Mouse (Mus musculus): Measurements from ENCODE around the gene Ercc1. TPM values are rescaled to one million over a fixed set of nuclear protein-coding genes. Genes with fewer than 3 reads are reported as not detected.

The Ercc1 gene
- polyA plus RNA-seq (2012; ENCODE audit: insufficient read depth, insufficient read length, missing spikeins) = 30.7 and 35.4 TPM in 2 replicates

- Histone ChIP-seq H3K4me1 (ENCODE audit: control insufficient read depth, insufficient read depth, low read length) (peaks cover 19% of the 10 kb centered on the region), H3K4me3 (ENCODE audit: insufficient read depth, low read length) (peak within 1 kb of the TSS; percentile 97), H3K27ac (ENCODE audit: insufficient read depth, low read depth, low read length) (peak within 1 kb of the TSS; percentile 43; the same call in 1 of the 2 replicates)
- TF ChIP-seq POLR2A (IDR thresholded peaks at IDR 0.05; ENCODE audit: borderline replicate concordance, low read depth, low read length) (no peak), CTCF (IDR thresholded peaks at IDR 0.05; ENCODE audit: low read depth, low read length) (no peak)
Observed at GRCm38 (mm10) chr7:19344237-19344847, at the start of gene Ercc1. TSS of gene Ercc1 (plus strand) at chr7:19344778.

- TF ChIP-seq POLR2A (IDR thresholded peaks at IDR 0.05; ENCODE audit: borderline replicate concordance, low read depth, low read length) (no peak), CTCF (IDR thresholded peaks at IDR 0.05; ENCODE audit: low read depth, low read length) (peak; percentile 75)
- Histone ChIP-seq H3K4me1 (ENCODE audit: control insufficient read depth, insufficient read depth, low read length) (0 out of 2 replicates have a peak, but pooled peaks cover 3% of the 10 kb centered on the region), H3K4me3 (ENCODE audit: insufficient read depth, low read length) (peak overlapping the region; percentile 82), H3K27ac (ENCODE audit: insufficient read depth, low read depth, low read length) (no peak overlapping the region)
Observed at GRCm38 (mm10) chr7:19295503-19296185, 48.9 kb upstream of the Ercc1 start.

- Histone ChIP-seq H3K27ac (ENCODE audit: insufficient read depth, low read depth, low read length) (no peak overlapping the region), H3K4me1 (ENCODE audit: control insufficient read depth, insufficient read depth, low read length) (peaks cover 9% of the 10 kb centered on the region), H3K4me3 (ENCODE audit: insufficient read depth, low read length) (no peak overlapping the region)
- TF ChIP-seq CTCF (IDR thresholded peaks at IDR 0.05; ENCODE audit: low read depth, low read length) (no peak), POLR2A (IDR thresholded peaks at IDR 0.05; ENCODE audit: borderline replicate concordance, low read depth, low read length) (no peak)
Observed at GRCm38 (mm10) chr7:19297034-19297433, 47.5 kb upstream of the Ercc1 start.

GRCm38 (mm10) chr7:19297794-19298193 is 46.8 kb upstream of the Ercc1 start:
- H3K27ac ChIP-seq (ENCODE audit: insufficient read depth, low read depth, low read length) = no peak overlapping the region
- no peak overlapping the region for H3K4me3 ChIP-seq (ENCODE audit: insufficient read depth, low read length)
- H3K4me1 ChIP-seq (ENCODE audit: control insufficient read depth, insufficient read depth, low read length) = peaks cover 9% of the 10 kb centered on the region
- TF ChIP-seq CTCF (IDR thresholded peaks at IDR 0.05; ENCODE audit: low read depth, low read length) (no peak), POLR2A (IDR thresholded peaks at IDR 0.05; ENCODE audit: borderline replicate concordance, low read depth, low read length) (no peak)

- H3K4me1 ChIP-seq (ENCODE audit: control insufficient read depth, insufficient read depth, low read length) = peaks cover 9% of the 10 kb centered on the region
- TF ChIP-seq CTCF (IDR thresholded peaks at IDR 0.05; ENCODE audit: low read depth, low read length) (peak; percentile 71), POLR2A (IDR thresholded peaks at IDR 0.05; ENCODE audit: borderline replicate concordance, low read depth, low read length) (no peak)
- H3K27ac ChIP-seq (ENCODE audit: insufficient read depth, low read depth, low read length) = no peak overlapping the region
- no peak overlapping the region for H3K4me3 ChIP-seq (ENCODE audit: insufficient read depth, low read length)
Observed at GRCm38 (mm10) chr7:19299194-19299593, 45.4 kb upstream of the Ercc1 start.

GRCm38 (mm10) chr7:19300501-19301421 is 43.8 kb upstream of the Ercc1 start:
- peak overlapping the region; percentile 57 for H3K4me3 ChIP-seq (ENCODE audit: insufficient read depth, low read length)
- peak; percentile 99 for TF ChIP-seq CTCF (IDR thresholded peaks at IDR 0.05; ENCODE audit: low read depth, low read length)
- no peak for TF ChIP-seq POLR2A (IDR thresholded peaks at IDR 0.05; ENCODE audit: borderline replicate concordance, low read depth, low read length)
- no peak overlapping the region for H3K27ac ChIP-seq (ENCODE audit: insufficient read depth, low read depth, low read length)
- H3K4me1 ChIP-seq (ENCODE audit: control insufficient read depth, insufficient read depth, low read length) = peaks cover 9% of the 10 kb centered on the region

- Histone ChIP-seq H3K4me1 (ENCODE audit: control insufficient read depth, insufficient read depth, low read length) (peaks cover 9% of the 10 kb centered on the region), H3K4me3 (ENCODE audit: insufficient read depth, low read length) (peak overlapping the region; percentile 14), H3K27ac (ENCODE audit: insufficient read depth, low read depth, low read length) (no peak overlapping the region)
- no peak for TF ChIP-seq POLR2A (IDR thresholded peaks at IDR 0.05; ENCODE audit: borderline replicate concordance, low read depth, low read length)
- TF ChIP-seq CTCF (IDR thresholded peaks at IDR 0.05; ENCODE audit: low read depth, low read length) = no peak
Observed at GRCm38 (mm10) chr7:19301461-19302263, 42.9 kb upstream of the Ercc1 start.

GRCm38 (mm10) chr7:19302264-19303045 is 42.1 kb upstream of the Ercc1 start:
- H3K4me1 ChIP-seq (ENCODE audit: control insufficient read depth, insufficient read depth, low read length) = peaks cover 9% of the 10 kb centered on the region
- TF ChIP-seq POLR2A (IDR thresholded peaks at IDR 0.05; ENCODE audit: borderline replicate concordance, low read depth, low read length) (no peak), CTCF (IDR thresholded peaks at IDR 0.05; ENCODE audit: low read depth, low read length) (no peak)
- no peak overlapping the region for H3K4me3 ChIP-seq (ENCODE audit: insufficient read depth, low read length)
- H3K27ac ChIP-seq (ENCODE audit: insufficient read depth, low read depth, low read length) = no peak overlapping the region
